Mouse (Mus musculus): ENCODE data around the gene Tmem52b. TPM values are rescaled to one million over a fixed set of nuclear protein-coding genes. Genes with fewer than 3 reads are reported as not detected.
A peak's percentile ranks its signal among the peaks of the same experiment; 100 is the strongest.

Gene Tmem52b
- polyA plus RNA-seq, 1 experiment from 2014 or later: not detected

DNA sequence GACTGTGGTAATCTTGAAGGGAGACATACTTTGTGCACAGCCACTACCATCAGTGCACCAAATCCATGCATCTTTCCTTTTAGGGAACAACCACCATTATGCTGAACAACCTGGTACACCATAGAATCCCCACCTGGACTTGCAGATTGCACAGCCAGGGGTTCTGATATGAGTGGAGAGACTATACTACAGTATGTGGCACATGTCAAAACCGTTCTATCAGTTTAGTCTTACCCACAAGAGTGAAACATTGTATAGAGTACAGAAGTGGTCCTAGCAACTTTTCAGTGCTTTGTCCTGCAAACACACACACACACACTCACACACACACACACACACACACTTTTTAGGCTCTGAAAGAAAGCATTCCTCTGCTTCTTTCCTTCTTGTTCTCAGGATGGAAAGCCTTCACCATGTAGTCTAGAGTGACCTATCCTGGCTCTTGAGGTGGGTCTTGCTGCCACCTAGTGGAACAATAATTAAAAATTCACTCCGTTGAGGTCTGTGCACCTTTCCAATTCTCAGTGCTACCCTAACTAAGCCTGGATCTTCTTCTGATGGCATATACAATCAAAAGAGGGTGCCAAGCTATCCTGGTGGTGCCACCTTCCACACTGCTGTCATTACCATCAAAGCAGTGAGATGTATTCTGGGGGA is 5.5 kb downstream of the Tmem52b start:
- H3K36me3 ChIP-seq (ENCODE audit: control insufficient read depth, insufficient read depth, low read length): no peaks in the 10 kb centered on the region
- WGBS (ENCODE audit: insufficient replicate concordance): 39% methylated on average over 2 of the region's 2 CpGs
- H3K27ac ChIP-seq (ENCODE audit: low read depth, low read length): no peak overlapping the region
- H3K4me3 ChIP-seq (ENCODE audit: low read depth, low read length): no peak overlapping the region
- H3K4me1 ChIP-seq (ENCODE audit: control insufficient read depth, insufficient read depth, low read length): 0 out of 2 replicates have a peak, but pooled peaks cover 2% of the 10 kb centered on the region
- H3K9me3 ChIP-seq (replicated peaks; ENCODE audit: control insufficient read depth, low read length): no peaks in the 10 kb centered on the region
- H3K4me2 ChIP-seq: no peak overlapping the region
- H3K9ac ChIP-seq (ENCODE audit: low read depth, low read length): no peak overlapping the region
- no peak for ATAC-seq (replicated peaks; ENCODE audit: insufficient number of reproducible peaks, low FRiP score, low TSS enrichment)
- H3K27me3 ChIP-seq (ENCODE audit: control insufficient read depth, insufficient read depth, low read length): no peaks in the 10 kb centered on the region

DNA sequence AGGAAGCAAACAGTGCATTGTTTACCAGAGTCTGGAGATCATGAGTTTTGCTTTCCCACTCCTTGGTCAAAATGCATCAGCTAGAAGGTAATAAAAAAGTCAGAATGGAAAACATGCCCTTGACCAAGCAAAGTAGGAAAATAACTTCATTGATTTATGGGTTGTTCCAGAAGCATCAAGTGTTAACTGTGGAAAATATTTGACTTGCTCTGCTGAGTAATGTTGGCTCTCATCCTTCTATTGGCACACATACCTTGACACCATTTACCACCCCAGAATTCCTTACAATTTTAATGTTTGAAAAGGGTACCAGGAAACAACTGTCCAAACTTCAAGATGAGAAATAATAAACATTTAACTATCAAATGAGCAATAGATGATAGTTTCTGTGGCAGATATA is 13.7 kb downstream of the Tmem52b start:
- no peaks in the 10 kb centered on the region for H3K4me1 ChIP-seq (ENCODE audit: control insufficient read depth, insufficient read depth, low read length)
- H3K9ac ChIP-seq (ENCODE audit: low read depth, low read length): no peak overlapping the region
- no peak overlapping the region for H3K4me2 ChIP-seq
- H3K4me3 ChIP-seq (ENCODE audit: low read depth, low read length): no peak overlapping the region
- ATAC-seq (replicated peaks; ENCODE audit: insufficient number of reproducible peaks, low FRiP score, low TSS enrichment): no peak
- H3K27me3 ChIP-seq (ENCODE audit: control insufficient read depth, insufficient read depth, low read length): no peaks in the 10 kb centered on the region
- H3K27ac ChIP-seq (ENCODE audit: low read depth, low read length): no peak overlapping the region
- H3K9me3 ChIP-seq (replicated peaks; ENCODE audit: control insufficient read depth, low read length): no peaks in the 10 kb centered on the region
- H3K36me3 ChIP-seq (ENCODE audit: control insufficient read depth, insufficient read depth, low read length): no peaks in the 10 kb centered on the region

GRCm38 (mm10) chr6:129527416-129527815 is 15.1 kb downstream of the Tmem52b start:
- Histone ChIP-seq H3K4me1 (ENCODE audit: control insufficient read depth, insufficient read depth, low read length) (no peaks in the 10 kb centered on the region), H3K36me3 (ENCODE audit: control insufficient read depth, insufficient read depth, low read length) (no peaks in the 10 kb centered on the region), H3K9me3 (replicated peaks; ENCODE audit: control insufficient read depth, low read length) (no peaks in the 10 kb centered on the region), H3K9ac (ENCODE audit: low read depth, low read length) (no peak overlapping the region), H3K27me3 (ENCODE audit: control insufficient read depth, insufficient read depth, low read length) (no peaks in the 10 kb centered on the region), H3K4me2 (no peak overlapping the region), H3K27ac (ENCODE audit: low read depth, low read length) (no peak overlapping the region), H3K4me3 (ENCODE audit: low read depth, low read length) (no peak overlapping the region)
- ATAC-seq (replicated peaks; ENCODE audit: insufficient number of reproducible peaks, low FRiP score, low TSS enrichment): no peak
- 66% methylated on average over 2 of the region's 2 CpGs for WGBS (ENCODE audit: insufficient replicate concordance)

- Histone ChIP-seq H3K9me3 (replicated peaks; ENCODE audit: control insufficient read depth, low read length) (no peaks in the 10 kb centered on the region), H3K27ac (ENCODE audit: low read depth, low read length) (no peak overlapping the region), H3K36me3 (ENCODE audit: control insufficient read depth, insufficient read depth, low read length) (no peaks in the 10 kb centered on the region)
Measured at GRCm38 (mm10) chr6:129529605-129530004, 17.2 kb downstream of the Tmem52b start.

DNA sequence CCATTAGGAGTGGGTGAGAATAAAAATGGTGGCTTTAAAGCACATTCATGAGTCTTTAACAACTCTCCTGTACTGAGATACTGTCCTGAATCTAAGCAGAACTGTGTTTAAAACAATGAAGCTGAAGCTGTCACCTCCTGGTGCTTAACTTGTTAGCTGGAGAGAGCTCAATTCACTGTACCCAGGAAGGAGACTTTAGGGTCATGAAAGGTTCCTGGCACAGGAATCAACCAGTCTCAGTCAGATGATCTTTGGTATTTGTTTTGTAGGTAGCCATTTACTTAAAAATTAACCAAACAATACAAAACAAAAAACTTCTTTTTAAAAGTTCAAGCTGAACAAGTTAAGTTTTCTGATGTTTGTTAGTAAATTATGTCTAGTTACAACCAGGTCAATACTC is 17.9 kb downstream of the Tmem52b start:
- Histone ChIP-seq H3K4me2 (no peak overlapping the region), H3K9me3 (replicated peaks; ENCODE audit: control insufficient read depth, low read length) (no peaks in the 10 kb centered on the region), H3K4me3 (ENCODE audit: low read depth, low read length) (no peak overlapping the region), H3K27ac (ENCODE audit: low read depth, low read length) (no peak overlapping the region), H3K36me3 (ENCODE audit: control insufficient read depth, insufficient read depth, low read length) (no peaks in the 10 kb centered on the region), H3K27me3 (ENCODE audit: control insufficient read depth, insufficient read depth, low read length) (no peaks in the 10 kb centered on the region), H3K9ac (ENCODE audit: low read depth, low read length) (no peak overlapping the region), H3K4me1 (ENCODE audit: control insufficient read depth, insufficient read depth, low read length) (peaks cover 9% of the 10 kb centered on the region)
- ATAC-seq (replicated peaks; ENCODE audit: insufficient number of reproducible peaks, low FRiP score, low TSS enrichment): no peak

More at GRCm38 (mm10) chr6:129529605-129530004, 17.2 kb downstream of the Tmem52b start:
- Histone ChIP-seq H3K4me1 (ENCODE audit: control insufficient read depth, insufficient read depth, low read length) (peaks cover 3% of the 10 kb centered on the region; the same call in 1 of the 2 replicates), H3K27me3 (ENCODE audit: control insufficient read depth, insufficient read depth, low read length) (no peaks in the 10 kb centered on the region), H3K9ac (ENCODE audit: low read depth, low read length) (no peak overlapping the region), H3K4me2 (no peak overlapping the region), H3K4me3 (ENCODE audit: low read depth, low read length) (no peak overlapping the region)
- no peak for ATAC-seq (replicated peaks; ENCODE audit: insufficient number of reproducible peaks, low FRiP score, low TSS enrichment)
- WGBS (ENCODE audit: insufficient replicate concordance): 83% methylated on average over 1 of the region's 1 CpGs

DNA sequence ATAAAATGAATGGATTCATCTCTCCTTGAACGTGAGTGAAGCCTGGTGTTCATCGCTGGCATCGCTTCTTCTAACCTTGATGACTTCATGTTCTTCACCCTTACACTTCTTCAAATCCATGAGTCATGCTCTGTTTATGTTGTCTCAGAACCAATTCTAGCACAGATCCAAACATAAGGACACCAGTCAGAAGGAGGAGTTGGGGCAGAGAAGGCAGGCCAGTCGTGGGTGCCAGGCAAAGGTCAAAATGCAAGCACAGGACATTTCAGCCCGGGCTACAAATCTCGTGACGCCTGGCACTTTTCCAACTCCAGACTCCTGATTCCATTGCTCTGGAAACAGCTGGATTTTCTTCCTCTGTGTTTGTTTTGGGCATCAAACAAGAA is 20.2 kb downstream of the Tmem52b start:
- ATAC-seq (replicated peaks; ENCODE audit: insufficient number of reproducible peaks, low FRiP score, low TSS enrichment): peak; percentile 25; the same call in 1 of the 2 replicates
- Histone ChIP-seq H3K9me3 (replicated peaks; ENCODE audit: control insufficient read depth, low read length) (no peaks in the 10 kb centered on the region), H3K27me3 (ENCODE audit: control insufficient read depth, insufficient read depth, low read length) (no peaks in the 10 kb centered on the region), H3K4me2 (peak overlapping the region; percentile 90), H3K27ac (ENCODE audit: low read depth, low read length) (no peak overlapping the region; the same call in 1 of the 2 replicates), H3K4me3 (ENCODE audit: low read depth, low read length) (peak overlapping the region; percentile 87), H3K4me1 (ENCODE audit: control insufficient read depth, insufficient read depth, low read length) (peaks cover 14% of the 10 kb centered on the region), H3K36me3 (ENCODE audit: control insufficient read depth, insufficient read depth, low read length) (no peaks in the 10 kb centered on the region), H3K9ac (ENCODE audit: low read depth, low read length) (peak overlapping the region; percentile 84; the same call in 1 of the 2 replicates)
- 31% methylated on average over 7 of the region's 7 CpGs for WGBS (ENCODE audit: insufficient replicate concordance)

GRCm38 (mm10) chr6:129532942-129533860 is 20.8 kb downstream of the Tmem52b start, which contains the start of gene Gabarapl1:
Gabarapl1 (plus strand) TSS chr6:129533160.
- Histone ChIP-seq H3K36me3 (ENCODE audit: control insufficient read depth, insufficient read depth, low read length) (no peaks in the 10 kb centered on the region), H3K4me3 (ENCODE audit: low read depth, low read length) (peak within 1 kb of the TSS; percentile 87), H3K4me2 (peak within 1 kb of the TSS; percentile 90), H3K27ac (ENCODE audit: low read depth, low read length) (peak within 1 kb of the TSS; percentile 62), H3K27me3 (ENCODE audit: control insufficient read depth, insufficient read depth, low read length) (no peaks in the 10 kb centered on the region), H3K4me1 (ENCODE audit: control insufficient read depth, insufficient read depth, low read length) (peaks cover 14% of the 10 kb centered on the region), H3K9ac (ENCODE audit: low read depth, low read length) (peak within 1 kb of the TSS; percentile 84), H3K9me3 (replicated peaks; ENCODE audit: control insufficient read depth, low read length) (no peaks in the 10 kb centered on the region)
- peak; percentile 80 for ATAC-seq (replicated peaks; ENCODE audit: insufficient number of reproducible peaks, low FRiP score, low TSS enrichment)
- under 1% methylated on average over 55 of the region's 55 CpGs for WGBS (ENCODE audit: insufficient replicate concordance)

DNA sequence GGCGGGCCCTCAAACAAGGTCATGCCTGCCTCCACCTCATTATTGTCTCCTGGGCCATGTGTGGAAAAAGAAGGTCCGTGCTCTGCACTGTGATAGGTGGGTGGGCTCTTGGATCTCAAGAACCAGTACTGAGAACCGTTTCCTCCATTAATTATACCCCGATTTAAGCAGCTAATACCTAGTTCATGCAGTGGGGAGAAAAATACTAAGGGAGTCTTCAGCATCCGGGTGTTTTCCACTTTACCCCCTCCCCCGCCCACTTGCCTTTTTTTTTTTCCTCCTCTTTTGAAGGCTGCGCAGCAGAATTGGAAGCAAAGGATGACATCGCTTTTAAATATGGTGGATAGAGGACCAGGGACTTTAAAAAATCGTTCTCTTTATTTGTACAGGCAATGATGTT is 21.7 kb downstream of the Tmem52b start:
- H3K4me2 ChIP-seq: peak overlapping the region; percentile 90
- H3K4me1 ChIP-seq (ENCODE audit: control insufficient read depth, insufficient read depth, low read length): peaks cover 14% of the 10 kb centered on the region
- H3K36me3 ChIP-seq (ENCODE audit: control insufficient read depth, insufficient read depth, low read length): peaks cover 2% of the 10 kb centered on the region; the same call in 1 of the 2 replicates
- peak; percentile 27; the same call in 1 of the 2 replicates for ATAC-seq (replicated peaks; ENCODE audit: insufficient number of reproducible peaks, low FRiP score, low TSS enrichment)
- no peak overlapping the region for H3K27ac ChIP-seq (ENCODE audit: low read depth, low read length)
- H3K4me3 ChIP-seq (ENCODE audit: low read depth, low read length): peak overlapping the region; percentile 87
- peak overlapping the region; percentile 84 for H3K9ac ChIP-seq (ENCODE audit: low read depth, low read length)
- 21% methylated on average over 9 of the region's 9 CpGs for WGBS (ENCODE audit: insufficient replicate concordance)
- H3K9me3 ChIP-seq (replicated peaks; ENCODE audit: control insufficient read depth, low read length): no peaks in the 10 kb centered on the region
- no peaks in the 10 kb centered on the region for H3K27me3 ChIP-seq (ENCODE audit: control insufficient read depth, insufficient read depth, low read length)
